Mouse (Mus musculus): ENCODE measurements around the gene Shox2.

Shox2 gene

GRCm38 (mm10) chr3:66964884-66965283, 16.7 kb downstream of the Shox2 start:
- no peak for DNase-seq (ENCODE audit: low read depth, low spot score)

GRCm38 (mm10) chr3:66959972-66960371, 21.6 kb downstream of the Shox2 start:
- DNase-seq (ENCODE audit: low read depth, low spot score), result no peak

- no peak for DNase-seq (ENCODE audit: low read depth, low spot score)
Observed at GRCm38 (mm10) chr3:66955126-66955525, 26.4 kb downstream of the Shox2 start.

GRCm38 (mm10) chr3:66939675-66940074, 41.9 kb downstream of the Shox2 start:
- no peak for DNase-seq (ENCODE audit: low read depth, low spot score)

GRCm38 (mm10) chr3:66922436-66922835, 59.1 kb downstream of the Shox2 start:
- DNase-seq (ENCODE audit: low read depth, low spot score), result no peak

Data from CD4-positive, CD25-positive, alpha-beta regulatory T cell, adult 2 months (primary cell).